Mouse (Mus musculus) heart, adult 2 months (tissue): ENCODE measurements around the gene Gm20388.

Source experiments
- CTCF ChIP-seq: fragments of 200-600 bp; IDR thresholded peaks from 2 replicates; pipeline ENCODE4 v1.8.1; 2022; ENCODE audit warnings: antibody characterized with exemption, mild to moderate bottlenecking, moderate library complexity
- EP300 ChIP-seq: fragments of 200-500 bp; IDR thresholded peaks from 2 replicates; pipeline ENCODE4 v1.6.1; 2011; ENCODE audit warnings: low read depth, low read length, control low read depth; ENCODE audit not compliant: insufficient read depth
- POLR2A ChIP-seq: fragments of 200-500 bp; IDR thresholded peaks from 2 replicates; pipeline ENCODE4 v1.6.1; 2011; ENCODE audit warnings: mild to moderate bottlenecking, low read depth, low read length, control low read depth; ENCODE audit not compliant: insufficient read depth

DNA sequence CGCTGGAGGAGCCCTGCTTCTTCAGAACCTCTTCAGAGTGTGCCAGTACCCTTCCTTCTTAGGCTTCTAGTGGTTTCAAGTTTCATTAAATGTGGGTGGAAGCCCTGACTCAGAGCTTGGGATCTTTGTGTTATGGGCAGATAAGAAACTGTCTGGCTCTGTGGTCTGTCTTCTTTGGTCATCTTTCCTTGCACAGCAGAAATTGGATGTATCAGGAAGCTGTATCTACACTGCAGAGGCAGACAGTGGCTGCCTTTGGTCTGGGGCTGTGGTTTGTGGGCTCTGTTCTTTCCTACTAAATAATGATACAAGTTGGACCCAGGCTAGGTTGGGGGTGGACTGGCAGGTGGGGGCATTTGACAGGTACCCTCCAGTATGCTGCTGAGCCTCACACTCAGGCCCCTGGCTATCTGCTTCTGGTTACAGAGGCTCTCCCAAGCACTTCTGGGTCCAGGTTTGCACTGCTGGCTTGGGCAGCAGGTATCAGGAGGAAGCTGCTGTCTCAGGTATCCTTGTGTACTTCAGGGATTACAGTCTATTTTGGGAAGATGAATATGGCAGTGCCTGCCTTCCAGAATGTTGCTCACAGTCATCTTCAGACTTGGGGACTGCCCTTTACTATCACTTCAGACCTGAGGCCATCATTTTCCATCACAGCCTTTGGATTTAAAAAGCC lies 2045.3 kb downstream of the Gm20388 start:
- TF ChIP-seq CTCF (no peak), POLR2A (0 out of 2 replicates have a peak, but pooled peaks have one; percentile 11), EP300 (no peak)
